Mouse (Mus musculus): ENCODE measurements at regions not wholly inside any gene's neighbourhood (a gene's known extent, or its start where the extent isn't known, plus 50 kb on each side); places are given as distances from the start of the nearest gene placed in this dataset.

- DNase-seq (ENCODE audit: low spot score), result no peak
Observed at GRCm38 (mm10) chr3:52802324-52802723, 214.7 kb downstream of the Cog6 start.

GRCm38 (mm10) chr3:52801446-52801845 lies 215.6 kb downstream of the Cog6 start:
- DNase-seq (ENCODE audit: low spot score), result no peak

GRCm38 (mm10) chr3:52800673-52801072 lies 216.4 kb downstream of the Cog6 start:
- no peak for DNase-seq (ENCODE audit: low spot score)

GRCm38 (mm10) chr3:52797801-52798200 lies 219.2 kb downstream of the Cog6 start:
- DNase-seq (ENCODE audit: low spot score), result peak; percentile 22

- peak; percentile 21 for DNase-seq (ENCODE audit: low spot score)
Observed at GRCm38 (mm10) chr3:52797164-52797563, 219.9 kb downstream of the Cog6 start.

- no peak for DNase-seq (ENCODE audit: low spot score)
Observed at GRCm38 (mm10) chr3:52794218-52794617, 222.8 kb downstream of the Cog6 start.

GRCm38 (mm10) chr3:52792801-52793200 lies 224.2 kb downstream of the Cog6 start:
- no peak for DNase-seq (ENCODE audit: low spot score)

- no peak for DNase-seq (ENCODE audit: low spot score)
Observed at GRCm38 (mm10) chr3:52792121-52792520, 224.9 kb downstream of the Cog6 start.

- no peak for DNase-seq (ENCODE audit: low spot score)
Observed at GRCm38 (mm10) chr3:52790942-52791341, 226.1 kb downstream of the Cog6 start.

GRCm38 (mm10) chr3:52787964-52788760 lies 228.9 kb downstream of the Cog6 start:
- no peak for DNase-seq (ENCODE audit: low spot score)

GRCm38 (mm10) chr3:52785595-52785994 lies 231.4 kb downstream of the Cog6 start:
- no peak for DNase-seq (ENCODE audit: low spot score)

GRCm38 (mm10) chr3:52784476-52784875 lies 232.6 kb downstream of the Cog6 start:
- no peak for DNase-seq (ENCODE audit: low spot score)

GRCm38 (mm10) chr3:52782576-52782975 lies 234.5 kb downstream of the Cog6 start:
- no peak for DNase-seq (ENCODE audit: low spot score)

- DNase-seq (ENCODE audit: low spot score), result no peak
Observed at GRCm38 (mm10) chr3:52781521-52781920, 235.5 kb downstream of the Cog6 start.

GRCm38 (mm10) chr3:52780356-52780755 lies 236.7 kb downstream of the Cog6 start:
- DNase-seq (ENCODE audit: low spot score), result no peak

- DNase-seq (ENCODE audit: low spot score), result no peak
Observed at GRCm38 (mm10) chr3:52775875-52776274, 241.2 kb downstream of the Cog6 start.

- DNase-seq (ENCODE audit: low spot score), result peak; percentile 76
Observed at GRCm38 (mm10) chr3:52775156-52775555, 241.9 kb downstream of the Cog6 start.

GRCm38 (mm10) chr3:52774734-52775133 lies 242.3 kb downstream of the Cog6 start:
- DNase-seq (ENCODE audit: low spot score), result no peak

- no peak for DNase-seq (ENCODE audit: low spot score)
Observed at GRCm38 (mm10) chr3:52767276-52767675, 249.8 kb downstream of the Cog6 start.

GRCm38 (mm10) chr3:52766841-52767240 lies 250.2 kb downstream of the Cog6 start:
- no peak for DNase-seq (ENCODE audit: low spot score)

- DNase-seq (ENCODE audit: low spot score), result peak; percentile 55
Observed at GRCm38 (mm10) chr3:52764166-52764565, 252.9 kb downstream of the Cog6 start.

GRCm38 (mm10) chr3:52763660-52764059 lies 253.4 kb downstream of the Cog6 start:
- DNase-seq (ENCODE audit: low spot score), result peak; percentile 37

GRCm38 (mm10) chr3:52762549-52762948 lies 254.5 kb downstream of the Cog6 start:
- no peak for DNase-seq (ENCODE audit: low spot score)

- no peak for DNase-seq (ENCODE audit: low spot score)
Observed at GRCm38 (mm10) chr3:52759846-52760245, 257.2 kb downstream of the Cog6 start.
